Mouse (Mus musculus): ENCODE data around the gene Tatdn2.

Gene Tatdn2

GRCm38 (mm10) chr6:113696582-113697221 is at the start of gene Tatdn2:
Tatdn2 (plus strand) TSS chr6:113697050.
- DNase-seq (ENCODE audit: low spot score): peak; percentile 95

- DNase-seq (ENCODE audit: low spot score): no peak
Measured at GRCm38 (mm10) chr6:113649346-113650196, 47.3 kb upstream of the Tatdn2 start.

- DNase-seq (ENCODE audit: low spot score): no peak
Measured at GRCm38 (mm10) chr6:113650197-113650640, 46.6 kb upstream of the Tatdn2 start.

- DNase-seq (ENCODE audit: low spot score): no peak
Measured at GRCm38 (mm10) chr6:113651626-113652025, 45.2 kb upstream of the Tatdn2 start.

GRCm38 (mm10) chr6:113653551-113653950 is 43.3 kb upstream of the Tatdn2 start:
- DNase-seq (ENCODE audit: low spot score): no peak

GRCm38 (mm10) chr6:113654102-113654501 is 42.7 kb upstream of the Tatdn2 start:
- no peak for DNase-seq (ENCODE audit: low spot score)

- DNase-seq (ENCODE audit: low spot score): no peak
Measured at GRCm38 (mm10) chr6:113654753-113655397, 42.0 kb upstream of the Tatdn2 start.

GRCm38 (mm10) chr6:113655475-113655874 is 41.4 kb upstream of the Tatdn2 start:
- DNase-seq (ENCODE audit: low spot score): no peak

- no peak for DNase-seq (ENCODE audit: low spot score)
Measured at GRCm38 (mm10) chr6:113656847-113657246, 40.0 kb upstream of the Tatdn2 start.

GRCm38 (mm10) chr6:113658226-113658625 is 38.6 kb upstream of the Tatdn2 start:
- DNase-seq (ENCODE audit: low spot score): no peak

GRCm38 (mm10) chr6:113659648-113660491 is 37.0 kb upstream of the Tatdn2 start:
- no peak for DNase-seq (ENCODE audit: low spot score)

GRCm38 (mm10) chr6:113660492-113661352 is 36.1 kb upstream of the Tatdn2 start:
- no peak for DNase-seq (ENCODE audit: low spot score)

- no peak for DNase-seq (ENCODE audit: low spot score)
Measured at GRCm38 (mm10) chr6:113661353-113662241, 35.3 kb upstream of the Tatdn2 start.

GRCm38 (mm10) chr6:113662964-113663700 is 33.7 kb upstream of the Tatdn2 start:
- DNase-seq (ENCODE audit: low spot score): no peak

- no peak for DNase-seq (ENCODE audit: low spot score)
Measured at GRCm38 (mm10) chr6:113664305-113664704, 32.5 kb upstream of the Tatdn2 start.

- no peak for DNase-seq (ENCODE audit: low spot score)
Measured at GRCm38 (mm10) chr6:113667611-113668122, 29.2 kb upstream of the Tatdn2 start.

GRCm38 (mm10) chr6:113668287-113669154 is 28.3 kb upstream of the Tatdn2 start:
- no peak for DNase-seq (ENCODE audit: low spot score)

GRCm38 (mm10) chr6:113669821-113670220 is 27.0 kb upstream of the Tatdn2 start:
- DNase-seq (ENCODE audit: low spot score): no peak
